Mouse (Mus musculus) midbrain, embryonic 12.5 days (tissue): ENCODE data around the gene Zfp414. TPM values are rescaled to one million over a fixed set of nuclear protein-coding genes. Genes with fewer than 3 reads are reported as not detected.

Source experiments
- ATAC-seq: fragments of 200-750 bp; cut with Nextera tagmentation; 2 replicates; pipeline ENCODE4 v1.8.0; 2017; ENCODE audit warnings: low read depth, moderate TSS enrichment, moderate library complexity; ENCODE audit not compliant: low FRiP score
- H3K27ac ChIP-seq: fragments of 300-500 bp; sonication (generic); replicated peaks from 2 replicates; pipeline ENCODE4 v1.5.1; 2016; ENCODE audit warnings: mild to moderate bottlenecking
- H3K27me3 ChIP-seq: fragments of 300-500 bp; sonication (generic); 2 replicates; pipeline ENCODE4 v1.6.1; 2016; ENCODE audit warnings: mild to moderate bottlenecking
- H3K36me3 ChIP-seq: fragments of 300-500 bp; sonication (generic); 2 replicates; pipeline ENCODE4 v1.6.1; 2016
- H3K4me1 ChIP-seq: fragments of 300-500 bp; sonication (generic); 2 replicates; pipeline ENCODE4 v1.6.1; 2016
- H3K4me2 ChIP-seq: fragments of 300-500 bp; sonication (generic); replicated peaks from 2 replicates; pipeline ENCODE4 v1.6.1; 2016; ENCODE audit warnings: mild to moderate bottlenecking, moderate library complexity
- H3K4me3 ChIP-seq: fragments of 300-500 bp; sonication (generic); 2 replicates; pipeline ENCODE4 v1.5.1; 2016; ENCODE audit warnings: mild to moderate bottlenecking
- H3K9ac ChIP-seq: fragments of 300-500 bp; sonication (generic); replicated peaks from 2 replicates; pipeline ENCODE4 v1.6.1; 2016; ENCODE audit warnings: mild to moderate bottlenecking, moderate library complexity
- H3K9me3 ChIP-seq: fragments of 300-500 bp; sonication (generic); 2 replicates; pipeline ENCODE4 v1.6.1; 2016; ENCODE audit warnings: mild to moderate bottlenecking
- WGBS: fragments of 180-500 bp; shearing (Covaris S2); methylation state at CpG from one replicate; pipeline ENCODE4 v1.1.7; 2016; 5-methylcytosine and 5-hydroxymethylcytosine counted together
- polyA plus RNA-seq: library from polyadenylated mRNA; unstranded; fragments of >200 nt; fragmentation: Nextera tagmentation; extraction: Ambion mirVana; gene quantifications from 2 replicates; pipeline ENCODE4 v1.2.1, GENCODE M21; 2016

Gene Zfp414
- polyA plus RNA-seq, 1 experiment from 2014 or later, result 47.3 TPM

- H3K4me2 ChIP-seq, result peak overlapping the region; percentile 73
Measured at GRCm38 (mm10) chr17:33629487-33630125, 716 bp downstream of the Zfp414 start.

DNA sequence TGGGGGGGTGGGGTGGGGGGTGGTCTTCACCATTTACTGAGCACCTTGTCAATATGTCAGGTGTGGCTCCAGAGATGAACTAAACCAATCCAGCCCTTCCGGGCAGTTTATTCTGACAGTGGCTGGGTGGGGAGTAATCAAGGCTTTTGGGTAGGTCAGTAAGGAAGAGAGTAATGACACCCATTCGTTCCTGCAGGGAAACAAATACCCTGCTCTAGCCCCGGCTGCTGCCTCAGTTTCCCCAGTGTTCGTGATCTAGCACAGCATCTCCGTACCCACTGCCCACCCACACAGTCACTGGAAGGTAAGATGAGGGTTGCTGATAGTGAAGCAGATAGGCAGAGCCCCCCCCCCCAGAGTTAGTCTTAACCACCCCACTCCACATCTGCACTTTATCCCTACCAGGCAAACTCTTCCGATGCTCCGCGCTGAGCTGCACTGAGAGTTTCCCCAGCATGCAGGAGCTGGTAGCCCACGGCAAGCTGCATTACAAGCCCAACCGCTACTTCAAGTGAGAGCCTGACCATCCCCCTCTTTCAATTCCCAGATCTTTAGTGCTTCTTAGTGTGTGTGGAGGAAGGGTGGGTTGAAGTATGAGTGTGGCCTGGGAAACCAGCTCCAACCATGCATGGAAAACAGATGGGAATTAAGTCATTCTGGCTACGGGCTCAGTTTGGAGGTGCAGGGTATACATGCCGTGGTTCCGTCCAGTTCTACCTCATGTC is 1.4 kb downstream of the Zfp414 start:
- no peaks in the 10 kb centered on the region for H3K9me3 ChIP-seq
- peak overlapping the region; percentile 60 for H3K4me3 ChIP-seq
- no peak overlapping the region for H3K9ac ChIP-seq
- no peak for ATAC-seq
- no peak overlapping the region for H3K27ac ChIP-seq
- H3K27me3 ChIP-seq, result no peaks in the 10 kb centered on the region
- peaks cover 23% of the 10 kb centered on the region for H3K4me1 ChIP-seq
- 82% methylated on average over 13 of the region's 13 CpGs for WGBS
- H3K36me3 ChIP-seq, result peaks cover 25% of the 10 kb centered on the region
- peak overlapping the region; percentile 73 for H3K4me2 ChIP-seq

More at GRCm38 (mm10) chr17:33629487-33630125, 716 bp downstream of the Zfp414 start:
- 75% methylated on average over 12 of the region's 12 CpGs for WGBS
- Histone ChIP-seq H3K9ac (peak overlapping the region; percentile 75), H3K9me3 (no peaks in the 10 kb centered on the region), H3K36me3 (peaks cover 25% of the 10 kb centered on the region), H3K27ac (peak overlapping the region; percentile 94), H3K27me3 (no peaks in the 10 kb centered on the region), H3K4me1 (peaks cover 23% of the 10 kb centered on the region), H3K4me3 (peak overlapping the region; percentile 60)
- ATAC-seq, result peak; percentile 10

GRCm38 (mm10) chr17:33631236-33631635 is 2.3 kb downstream of the Zfp414 start:
- WGBS, result 96% methylated on average over 9 of the region's 9 CpGs
- Histone ChIP-seq H3K27ac (no peak overlapping the region), H3K4me1 (peaks cover 23% of the 10 kb centered on the region), H3K4me3 (no peak overlapping the region), H3K9ac (no peak overlapping the region), H3K9me3 (no peaks in the 10 kb centered on the region), H3K27me3 (no peaks in the 10 kb centered on the region), H3K4me2 (no peak overlapping the region), H3K36me3 (peaks cover 25% of the 10 kb centered on the region)
- no peak for ATAC-seq

GRCm38 (mm10) chr17:33631796-33632195 is 2.9 kb downstream of the Zfp414 start:
- Histone ChIP-seq H3K27ac (no peak overlapping the region), H3K4me1 (peaks cover 23% of the 10 kb centered on the region), H3K36me3 (peaks cover 27% of the 10 kb centered on the region), H3K9ac (no peak overlapping the region), H3K4me2 (no peak overlapping the region), H3K27me3 (no peaks in the 10 kb centered on the region), H3K9me3 (no peaks in the 10 kb centered on the region), H3K4me3 (no peak overlapping the region)
- 94% methylated on average over 5 of the region's 5 CpGs for WGBS
- no peak for ATAC-seq

DNA sequence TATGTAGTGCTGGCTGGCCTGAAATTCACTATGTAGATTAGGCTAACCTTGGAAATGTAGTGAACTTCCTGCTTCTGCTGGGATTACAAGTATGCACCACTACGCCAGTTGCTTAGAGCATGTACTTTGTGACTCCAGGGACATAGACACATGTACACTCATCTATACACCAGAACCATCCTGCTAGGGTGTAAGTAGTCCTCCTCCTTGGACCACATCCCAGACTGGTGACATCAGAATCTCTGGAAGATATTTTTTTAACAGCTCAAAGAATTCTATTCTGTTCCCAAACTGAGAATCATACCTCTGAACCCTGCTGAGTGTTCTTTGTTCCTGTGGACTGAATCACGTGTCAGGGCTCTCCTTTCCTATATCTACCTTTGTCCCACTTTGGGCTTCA is 8.1 kb downstream of the Zfp414 start:
- 87% methylated on average over 2 of the region's 2 CpGs for WGBS
- Histone ChIP-seq H3K9ac (no peak overlapping the region), H3K27me3 (no peaks in the 10 kb centered on the region), H3K4me2 (no peak overlapping the region), H3K9me3 (no peaks in the 10 kb centered on the region), H3K27ac (no peak overlapping the region), H3K36me3 (peaks cover 36% of the 10 kb centered on the region), H3K4me3 (no peak overlapping the region), H3K4me1 (no peaks in the 10 kb centered on the region)
- ATAC-seq, result no peak

- H3K36me3 ChIP-seq, result peaks cover 37% of the 10 kb centered on the region
- H3K9me3 ChIP-seq, result no peaks in the 10 kb centered on the region
- no peak within 1 kb of the TSS for H3K4me2 ChIP-seq
- no peak within 1 kb of the TSS for H3K4me3 ChIP-seq
- 94% methylated on average over 4 of the region's 4 CpGs for whole genome bisulfite sequencing
- no peak within 1 kb of the TSS for H3K27ac ChIP-seq
- H3K27me3 ChIP-seq, result no peaks in the 10 kb centered on the region
- ATAC-seq, result no peak
- no peaks in the 10 kb centered on the region for H3K4me1 ChIP-seq
- no peak within 1 kb of the TSS for H3K9ac ChIP-seq
Measured at GRCm38 (mm10) chr17:33637516-33638276, 8.8 kb downstream of the Zfp414 start, which contains the start of gene Pram1. Gene Pram1, plus strand, starts transcription at chr17:33638056.

GRCm38 (mm10) chr17:33639743-33640142 is 10.9 kb downstream of the Zfp414 start:
- H3K4me3 ChIP-seq, result no peak overlapping the region
- no peaks in the 10 kb centered on the region for H3K9me3 ChIP-seq
- no peak for ATAC-seq
- H3K9ac ChIP-seq, result no peak overlapping the region
- peaks cover 55% of the 10 kb centered on the region for H3K36me3 ChIP-seq
- no peaks in the 10 kb centered on the region for H3K4me1 ChIP-seq
- no peaks in the 10 kb centered on the region for H3K27me3 ChIP-seq
- WGBS, result 77% methylated on average over 6 of the region's 6 CpGs
- H3K4me2 ChIP-seq, result no peak overlapping the region
- no peak overlapping the region for H3K27ac ChIP-seq

- Histone ChIP-seq H3K36me3 (peaks cover 79% of the 10 kb centered on the region), H3K27me3 (no peaks in the 10 kb centered on the region), H3K9ac (no peak overlapping the region), H3K4me1 (no peaks in the 10 kb centered on the region), H3K4me3 (no peak overlapping the region), H3K4me2 (no peak overlapping the region), H3K9me3 (no peaks in the 10 kb centered on the region), H3K27ac (no peak overlapping the region)
- 98% methylated on average over 4 of the region's 4 CpGs for WGBS
- no peak for ATAC-seq
Measured at GRCm38 (mm10) chr17:33644068-33644467, 15.2 kb downstream of the Zfp414 start.

DNA sequence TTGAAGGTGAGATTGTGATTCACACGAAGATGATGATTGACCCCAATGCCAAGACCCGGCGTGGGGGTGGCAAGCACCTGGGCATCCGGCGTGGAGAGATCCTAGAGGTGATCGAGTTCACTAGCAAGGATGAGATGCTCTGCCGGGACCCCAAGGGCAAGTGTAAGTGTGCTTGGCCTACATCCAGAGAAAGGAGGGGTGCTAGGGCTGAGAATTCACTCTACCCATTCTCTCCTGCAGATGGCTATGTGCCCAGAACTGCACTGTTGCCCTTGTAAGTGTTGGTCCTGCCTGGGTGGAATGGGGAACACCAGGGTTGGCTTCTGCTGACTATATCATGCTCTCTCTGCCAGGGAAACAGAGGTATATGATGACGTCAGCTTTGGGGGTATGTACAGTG is 16.2 kb downstream of the Zfp414 start:
- Histone ChIP-seq H3K9me3 (no peaks in the 10 kb centered on the region), H3K9ac (no peak overlapping the region), H3K4me1 (no peaks in the 10 kb centered on the region), H3K36me3 (peaks cover 89% of the 10 kb centered on the region), H3K27ac (no peak overlapping the region), H3K4me2 (no peak overlapping the region), H3K4me3 (no peak overlapping the region), H3K27me3 (no peaks in the 10 kb centered on the region)
- WGBS, result 94% methylated on average over 8 of the region's 8 CpGs
- no peak for ATAC-seq

GRCm38 (mm10) chr17:33649781-33650475 is 21.0 kb downstream of the Zfp414 start:
- no peaks in the 10 kb centered on the region for H3K4me1 ChIP-seq
- peaks cover 96% of the 10 kb centered on the region for H3K36me3 ChIP-seq
- H3K9me3 ChIP-seq, result no peaks in the 10 kb centered on the region
- H3K27ac ChIP-seq, result no peak overlapping the region
- H3K9ac ChIP-seq, result no peak overlapping the region
- no peak overlapping the region for H3K4me3 ChIP-seq
- H3K27me3 ChIP-seq, result no peaks in the 10 kb centered on the region
- no peak overlapping the region for H3K4me2 ChIP-seq
- WGBS, result 99% methylated on average over 34 of the region's 34 CpGs
- ATAC-seq, result 0 out of 2 replicates have a peak, but pooled peaks have one; percentile 41

DNA sequence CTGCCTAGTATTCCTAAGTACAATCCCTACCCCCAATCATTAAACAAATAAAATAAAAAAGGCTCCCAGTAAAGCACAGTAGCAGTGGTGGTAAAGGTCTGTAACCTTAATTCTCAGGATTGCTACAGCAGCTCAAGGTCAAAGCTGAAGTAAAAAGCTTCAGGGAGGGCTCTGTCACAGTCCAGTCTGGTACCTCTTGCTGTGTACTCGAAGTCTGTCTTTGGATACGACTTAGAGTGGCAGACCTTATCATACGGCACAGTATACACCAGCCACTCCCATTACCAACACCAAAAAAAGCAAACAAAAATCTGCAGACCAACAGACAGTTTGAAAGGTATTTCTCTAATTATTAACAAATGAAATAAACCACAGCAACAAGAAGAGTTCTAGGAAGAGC is 37.9 kb downstream of the Zfp414 start:
- H3K4me2 ChIP-seq, result no peak overlapping the region
- 0 out of 2 replicates have a peak, but pooled peaks cover 5% of the 10 kb centered on the region for H3K4me1 ChIP-seq
- H3K9me3 ChIP-seq, result no peaks in the 10 kb centered on the region
- H3K9ac ChIP-seq, result no peak overlapping the region
- no peak overlapping the region for H3K27ac ChIP-seq
- H3K36me3 ChIP-seq, result peaks cover 54% of the 10 kb centered on the region
- WGBS, result 88% methylated on average over 3 of the region's 3 CpGs
- H3K4me3 ChIP-seq, result no peak overlapping the region
- H3K27me3 ChIP-seq, result no peaks in the 10 kb centered on the region
- no peak for ATAC-seq
